Mouse (Mus musculus): Measurements from ENCODE around the gene Shq1. TPM values are rescaled to one million over a fixed set of nuclear protein-coding genes. Genes with fewer than 3 reads are reported as not detected.

The Shq1 gene
- polyA plus RNA-seq, 1 experiment from 2014 or later: 6.8 TPM

DNA sequence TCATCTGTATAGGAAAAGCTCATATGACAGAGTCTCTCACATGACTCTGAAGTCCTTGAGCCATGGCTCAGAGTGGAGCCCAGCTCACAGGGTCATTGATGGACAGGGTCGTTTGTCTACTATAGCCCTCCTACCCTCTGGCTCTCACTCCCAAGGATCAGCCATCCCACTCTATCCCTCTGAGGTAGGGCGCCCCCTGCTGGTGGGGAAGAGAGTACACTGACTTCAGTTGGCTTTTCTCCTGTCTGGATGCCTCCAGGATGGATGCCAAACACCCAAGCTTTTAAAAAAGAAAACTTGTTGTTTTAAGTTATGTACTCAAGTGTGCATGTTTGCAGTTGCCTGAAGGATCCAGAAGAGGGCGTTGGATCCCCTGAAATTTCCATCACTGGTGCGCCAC lies 131.3 kb downstream of the Shq1 start:
- no peak overlapping the region for H3K9ac ChIP-seq (replicated peaks; ENCODE audit: low read depth, low read length)
- ATAC-seq (ENCODE audit: low read depth): no peak
- 42% methylated on average over 4 of the region's 4 CpGs for WGBS

DNA sequence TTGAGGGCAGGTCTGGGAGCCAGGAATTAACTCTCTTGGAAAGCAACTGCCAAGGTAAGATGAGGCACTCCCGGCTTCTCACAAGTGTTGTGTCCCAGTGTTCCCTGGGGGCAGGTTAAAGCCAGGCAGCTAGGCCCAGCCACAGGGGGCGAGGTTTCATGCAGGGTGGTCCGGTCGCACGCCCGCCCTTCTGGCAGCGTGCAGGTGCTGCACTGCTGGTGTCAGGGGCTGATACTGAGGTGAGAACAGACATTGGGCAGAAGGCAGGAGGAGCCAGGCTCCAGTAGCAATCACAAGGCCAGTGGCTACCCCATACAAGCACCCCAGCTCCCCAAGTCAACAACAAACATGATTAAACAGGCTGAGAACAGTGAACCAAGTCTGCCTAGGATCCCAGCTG lies 132.4 kb downstream of the Shq1 start:
- H3K4me2 ChIP-seq (ENCODE audit: low read depth, low read length): no peak overlapping the region
- H3K27ac ChIP-seq (ENCODE audit: low read depth, low read length): no peak overlapping the region
- H3K27me3 ChIP-seq (ENCODE audit: control insufficient read depth, insufficient read depth, low read length): no peaks in the 10 kb centered on the region
- no peak overlapping the region for H3K9ac ChIP-seq (replicated peaks; ENCODE audit: low read depth, low read length)
- no peaks in the 10 kb centered on the region for H3K4me1 ChIP-seq (ENCODE audit: control insufficient read depth, insufficient read depth, low read length)
- H3K36me3 ChIP-seq (ENCODE audit: control insufficient read depth, insufficient read depth, low read length): no peaks in the 10 kb centered on the region
- WGBS: 71% methylated on average over 7 of the region's 7 CpGs
- no peak for ATAC-seq (ENCODE audit: low read depth)
- no peak overlapping the region for H3K4me3 ChIP-seq (ENCODE audit: low read depth, low read length)
- no peaks in the 10 kb centered on the region for H3K9me3 ChIP-seq (ENCODE audit: control insufficient read depth, low read length)

More for the DNA sequence above, 131.3 kb downstream of the Shq1 start:
- H3K36me3 ChIP-seq (ENCODE audit: control insufficient read depth, insufficient read depth, low read length): no peaks in the 10 kb centered on the region
- H3K4me1 ChIP-seq (ENCODE audit: control insufficient read depth, insufficient read depth, low read length): no peaks in the 10 kb centered on the region
- H3K9me3 ChIP-seq (ENCODE audit: control insufficient read depth, low read length): no peaks in the 10 kb centered on the region
- H3K4me3 ChIP-seq (ENCODE audit: low read depth, low read length): no peak overlapping the region
- no peaks in the 10 kb centered on the region for H3K27me3 ChIP-seq (ENCODE audit: control insufficient read depth, insufficient read depth, low read length)
- no peak overlapping the region for H3K4me2 ChIP-seq (ENCODE audit: low read depth, low read length)
- no peak overlapping the region for H3K27ac ChIP-seq (ENCODE audit: low read depth, low read length)

- no peak for ATAC-seq (ENCODE audit: low read depth)
- no peak overlapping the region for H3K4me2 ChIP-seq (ENCODE audit: low read depth, low read length)
Measured at GRCm38 (mm10) chr6:100537987-100538386, 133.0 kb downstream of the Shq1 start.

GRCm38 (mm10) chr6:100537042-100537441 lies 133.9 kb downstream of the Shq1 start:
- no peak overlapping the region for H3K4me2 ChIP-seq (ENCODE audit: low read depth, low read length)
- H3K9ac ChIP-seq (replicated peaks; ENCODE audit: low read depth, low read length): no peak overlapping the region
- no peak overlapping the region for H3K27ac ChIP-seq (ENCODE audit: low read depth, low read length)
- H3K4me1 ChIP-seq (ENCODE audit: control insufficient read depth, insufficient read depth, low read length): no peaks in the 10 kb centered on the region
- no peaks in the 10 kb centered on the region for H3K36me3 ChIP-seq (ENCODE audit: control insufficient read depth, insufficient read depth, low read length)
- H3K4me3 ChIP-seq (ENCODE audit: low read depth, low read length): no peak overlapping the region
- WGBS: 66% methylated on average over 5 of the region's 5 CpGs
- H3K27me3 ChIP-seq (ENCODE audit: control insufficient read depth, insufficient read depth, low read length): no peaks in the 10 kb centered on the region
- no peaks in the 10 kb centered on the region for H3K9me3 ChIP-seq (ENCODE audit: control insufficient read depth, low read length)
- ATAC-seq (ENCODE audit: low read depth): no peak

More at GRCm38 (mm10) chr6:100537987-100538386, 133.0 kb downstream of the Shq1 start:
- 89% methylated on average over 6 of the region's 6 CpGs for WGBS
- no peaks in the 10 kb centered on the region for H3K27me3 ChIP-seq (ENCODE audit: control insufficient read depth, insufficient read depth, low read length)
- H3K4me1 ChIP-seq (ENCODE audit: control insufficient read depth, insufficient read depth, low read length): no peaks in the 10 kb centered on the region
- no peak overlapping the region for H3K27ac ChIP-seq (ENCODE audit: low read depth, low read length)
- no peaks in the 10 kb centered on the region for H3K36me3 ChIP-seq (ENCODE audit: control insufficient read depth, insufficient read depth, low read length)
- H3K9ac ChIP-seq (replicated peaks; ENCODE audit: low read depth, low read length): no peak overlapping the region
- no peak overlapping the region for H3K4me3 ChIP-seq (ENCODE audit: low read depth, low read length)
- no peaks in the 10 kb centered on the region for H3K9me3 ChIP-seq (ENCODE audit: control insufficient read depth, low read length)

DNA sequence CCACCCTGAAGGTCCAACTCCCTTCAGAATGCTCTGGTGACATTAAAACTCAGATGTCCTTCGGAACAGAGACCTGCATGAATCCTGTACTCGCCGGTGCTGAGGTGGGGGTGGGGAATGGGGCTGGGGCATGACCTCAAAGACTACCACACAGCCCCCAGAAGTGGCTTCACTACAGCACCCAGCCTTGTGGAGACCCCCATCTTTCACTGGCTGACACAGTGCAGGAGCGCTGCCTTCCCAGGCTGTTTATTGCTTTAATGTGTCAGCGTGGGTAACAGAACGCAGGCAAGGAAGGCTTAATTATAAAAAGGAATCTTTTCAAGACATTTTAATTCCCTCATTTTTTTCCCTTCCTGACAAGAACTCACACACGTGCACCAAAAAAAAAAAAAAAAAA lies 137.6 kb downstream of the Shq1 start:
- Histone ChIP-seq H3K4me3 (ENCODE audit: low read depth, low read length) (no peak overlapping the region), H3K36me3 (ENCODE audit: control insufficient read depth, insufficient read depth, low read length) (no peaks in the 10 kb centered on the region), H3K27ac (ENCODE audit: low read depth, low read length) (no peak overlapping the region), H3K4me1 (ENCODE audit: control insufficient read depth, insufficient read depth, low read length) (no peaks in the 10 kb centered on the region), H3K9me3 (ENCODE audit: control insufficient read depth, low read length) (no peaks in the 10 kb centered on the region), H3K9ac (replicated peaks; ENCODE audit: low read depth, low read length) (no peak overlapping the region), H3K27me3 (ENCODE audit: control insufficient read depth, insufficient read depth, low read length) (no peaks in the 10 kb centered on the region), H3K4me2 (ENCODE audit: low read depth, low read length) (no peak overlapping the region)
- WGBS: 67% methylated on average over 7 of the region's 7 CpGs
- no peak for ATAC-seq (ENCODE audit: low read depth)

DNA sequence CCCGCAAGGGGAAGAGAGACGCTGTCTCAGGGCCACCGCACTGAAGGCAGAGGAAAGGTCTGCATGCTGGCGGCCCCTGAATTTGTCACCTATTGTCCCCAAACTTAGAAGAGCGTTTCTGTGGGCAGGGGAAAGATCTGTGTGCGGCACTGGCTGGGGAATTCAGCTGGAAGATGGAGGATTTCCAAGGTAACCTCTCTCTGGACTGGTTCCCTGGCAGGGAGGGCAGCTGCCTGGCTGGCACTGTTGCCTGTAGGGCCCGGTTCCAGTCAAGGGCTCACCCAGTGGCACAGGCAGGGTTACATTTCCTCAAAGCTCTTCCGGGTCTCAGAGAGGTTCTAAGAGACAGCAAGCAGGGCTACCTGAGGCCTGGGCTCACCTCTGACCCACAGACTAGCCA lies 138.6 kb downstream of the Shq1 start:
- ATAC-seq (ENCODE audit: low read depth): no peak; the same call in 1 of the 2 replicates

DNA sequence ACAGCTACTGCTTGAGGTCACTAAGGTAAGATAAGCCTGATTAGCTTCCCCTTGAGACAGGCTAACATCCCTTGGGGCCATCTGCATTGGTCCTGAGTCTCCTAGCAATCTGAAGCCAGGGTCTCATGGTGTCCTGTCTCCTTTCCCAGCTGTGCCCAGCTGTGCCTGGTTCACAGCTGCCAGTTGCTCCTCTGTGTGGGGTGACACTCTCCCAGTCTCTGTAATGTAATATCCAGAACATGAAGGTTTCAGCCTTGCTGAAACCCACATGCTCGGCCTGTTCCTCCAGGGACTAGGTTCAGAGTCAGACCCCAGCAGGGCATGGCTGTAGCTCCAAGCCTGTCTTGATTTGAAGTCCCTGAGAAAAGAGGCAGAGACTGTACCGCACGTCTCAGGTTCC lies 141.3 kb downstream of the Shq1 start:
- Histone ChIP-seq H3K27ac (ENCODE audit: low read depth, low read length) (no peak overlapping the region), H3K4me1 (ENCODE audit: control insufficient read depth, insufficient read depth, low read length) (0 out of 2 replicates have a peak, but pooled peaks cover 3% of the 10 kb centered on the region), H3K4me2 (ENCODE audit: low read depth, low read length) (no peak overlapping the region), H3K27me3 (ENCODE audit: control insufficient read depth, insufficient read depth, low read length) (no peaks in the 10 kb centered on the region), H3K36me3 (ENCODE audit: control insufficient read depth, insufficient read depth, low read length) (no peaks in the 10 kb centered on the region), H3K4me3 (ENCODE audit: low read depth, low read length) (no peak overlapping the region), H3K9me3 (ENCODE audit: control insufficient read depth, low read length) (no peaks in the 10 kb centered on the region), H3K9ac (replicated peaks; ENCODE audit: low read depth, low read length) (no peak overlapping the region)
- no peak for ATAC-seq (ENCODE audit: low read depth)
- WGBS: 78% methylated on average over 3 of the region's 3 CpGs

More for the DNA sequence above, 138.6 kb downstream of the Shq1 start:
- Histone ChIP-seq H3K4me2 (ENCODE audit: low read depth, low read length) (no peak overlapping the region), H3K27ac (ENCODE audit: low read depth, low read length) (no peak overlapping the region), H3K9ac (replicated peaks; ENCODE audit: low read depth, low read length) (no peak overlapping the region), H3K27me3 (ENCODE audit: control insufficient read depth, insufficient read depth, low read length) (no peaks in the 10 kb centered on the region), H3K9me3 (ENCODE audit: control insufficient read depth, low read length) (no peaks in the 10 kb centered on the region), H3K4me1 (ENCODE audit: control insufficient read depth, insufficient read depth, low read length) (no peaks in the 10 kb centered on the region), H3K4me3 (ENCODE audit: low read depth, low read length) (no peak overlapping the region), H3K36me3 (ENCODE audit: control insufficient read depth, insufficient read depth, low read length) (no peaks in the 10 kb centered on the region)
- 74% methylated on average over 8 of the region's 8 CpGs for WGBS

DNA sequence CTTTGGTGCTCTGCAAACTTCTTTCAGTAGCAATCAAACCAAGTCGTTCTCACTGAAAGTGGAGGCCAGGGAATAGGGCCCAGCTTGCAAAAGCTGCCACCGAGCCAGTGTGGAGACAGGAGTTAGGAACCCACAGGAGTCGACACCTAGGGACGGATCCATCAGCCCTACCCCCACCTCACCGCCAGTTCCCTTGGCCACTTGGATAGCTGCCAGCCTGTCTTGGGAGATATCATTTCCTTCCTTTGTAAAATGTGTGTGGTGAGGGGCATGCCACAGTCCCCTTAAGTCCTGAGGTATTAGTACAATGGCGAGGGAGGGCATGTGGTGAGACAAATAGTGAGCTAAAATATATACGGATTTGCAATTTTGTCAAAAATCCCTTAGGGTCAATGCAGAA lies 142.4 kb downstream of the Shq1 start:
- no peak for ATAC-seq (ENCODE audit: low read depth)
- Histone ChIP-seq H3K36me3 (ENCODE audit: control insufficient read depth, insufficient read depth, low read length) (no peaks in the 10 kb centered on the region), H3K4me1 (ENCODE audit: control insufficient read depth, insufficient read depth, low read length) (0 out of 2 replicates have a peak, but pooled peaks cover 3% of the 10 kb centered on the region), H3K4me3 (ENCODE audit: low read depth, low read length) (no peak overlapping the region), H3K27ac (ENCODE audit: low read depth, low read length) (no peak overlapping the region), H3K4me2 (ENCODE audit: low read depth, low read length) (no peak overlapping the region), H3K27me3 (ENCODE audit: control insufficient read depth, insufficient read depth, low read length) (no peaks in the 10 kb centered on the region), H3K9ac (replicated peaks; ENCODE audit: low read depth, low read length) (no peak overlapping the region), H3K9me3 (ENCODE audit: control insufficient read depth, low read length) (no peaks in the 10 kb centered on the region)
- WGBS: 66% methylated on average over 7 of the region's 7 CpGs

DNA sequence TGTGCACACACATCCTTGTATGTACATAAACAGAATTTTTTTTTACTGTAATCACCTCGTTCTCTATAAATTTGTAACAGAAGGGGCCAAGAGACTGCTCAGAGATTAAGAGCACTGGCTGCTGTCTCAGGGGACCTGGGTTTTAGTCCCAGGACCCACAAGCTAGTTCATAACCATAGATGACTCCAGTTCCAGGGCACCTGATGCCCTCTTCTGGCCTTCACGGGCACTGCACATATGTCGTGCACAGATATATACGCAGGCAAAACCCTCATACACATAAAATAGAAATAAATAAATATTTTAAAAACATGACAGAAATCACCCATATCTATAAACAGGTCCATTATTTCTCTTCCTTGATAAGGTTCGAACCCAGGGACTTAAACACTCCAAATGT lies 143.0 kb downstream of the Shq1 start:
- Histone ChIP-seq H3K36me3 (ENCODE audit: control insufficient read depth, insufficient read depth, low read length) (no peaks in the 10 kb centered on the region), H3K9me3 (ENCODE audit: control insufficient read depth, low read length) (no peaks in the 10 kb centered on the region), H3K4me3 (ENCODE audit: low read depth, low read length) (no peak overlapping the region), H3K27me3 (ENCODE audit: control insufficient read depth, insufficient read depth, low read length) (no peaks in the 10 kb centered on the region), H3K9ac (replicated peaks; ENCODE audit: low read depth, low read length) (no peak overlapping the region), H3K27ac (ENCODE audit: low read depth, low read length) (no peak overlapping the region), H3K4me1 (ENCODE audit: control insufficient read depth, insufficient read depth, low read length) (0 out of 2 replicates have a peak, but pooled peaks cover 3% of the 10 kb centered on the region), H3K4me2 (ENCODE audit: low read depth, low read length) (no peak overlapping the region)
- ATAC-seq (ENCODE audit: low read depth): no peak
- 90% methylated on average over 5 of the region's 5 CpGs for WGBS
